Mouse (Mus musculus) adrenal gland, postnatal 4 days (tissue): Measurements from ENCODE around the gene Ap2a1. TPM values are rescaled to one million over a fixed set of nuclear protein-coding genes. Genes with fewer than 3 reads are reported as not detected.
A peak's percentile ranks its signal among the peaks of the same experiment; 100 is the strongest.

ENCODE experiments used
- DNase-seq, 2 experiments: peaks; one replicate each; pipeline ENCODE4 v3.0.0; 2021 to 2022; ENCODE audit warnings: low spot score in 2 of 2, mixed read lengths in 2 of 2
- long read RNA-seq, 2 experiments: library from polyadenylated mRNA; stranded (forward); transcript quantifications; one replicate each; pipeline ENCODE4 v2.0.0; 2021
- total RNA-seq, 2 experiments: library from RNA; stranded (reverse); gene quantifications; 2 replicates each; pipeline ENCODE4 v1.2.3; 2021

Ap2a1 gene
- 100 to 1,000 TPM in 1 of 2 experiments, 10 to 100 TPM in 1; 99.9 to 107 TPM for total RNA-seq
- long read RNA-seq, experiment 1, transcript Ap2a1-202 (23 exons, 3,301 nt) = major isoform, 73 of 114 reads
- long read RNA-seq, experiment 1, partial matches to known transcripts = 24 of 114 reads
- long read RNA-seq, experiment 1, other reads (novel, unspliced or antisense) = 14 of 114 reads
- long read RNA-seq, experiment 2, transcript Ap2a1-202 (23 exons, 3,301 nt) = major isoform, 91 of 173 reads
- long read RNA-seq, experiment 2, partial matches to known transcripts = 44 of 173 reads
- long read RNA-seq, experiment 2, other reads (novel, unspliced or antisense) = 35 of 173 reads

- peak; percentile 90 to 99 for DNase-seq
Observed at GRCm38 (mm10) chr7:44929204-44930151, at the start of gene Ap2a1. Gene Ap2a1 (minus strand): TSS chr7:44929496.

GRCm38 (mm10) chr7:44978300-44978699 lies 49.0 kb upstream of the Ap2a1 start:
- DNase-seq = no peak

- no peak for DNase-seq
Observed at GRCm38 (mm10) chr7:44975117-44975419, 45.8 kb upstream of the Ap2a1 start.

- peak; percentile 47 to 59 for DNase-seq
Observed at GRCm38 (mm10) chr7:44974383-44975116, 45.3 kb upstream of the Ap2a1 start, which contains the start of gene Cpt1c. Gene Cpt1c (minus strand): TSS chr7:44974851.

GRCm38 (mm10) chr7:44973415-44974130 lies 44.3 kb upstream of the Ap2a1 start:
- DNase-seq = no peak

GRCm38 (mm10) chr7:44971142-44971541 lies 41.8 kb upstream of the Ap2a1 start:
- no peak for DNase-seq

GRCm38 (mm10) chr7:44970231-44970691 lies 41.0 kb upstream of the Ap2a1 start:
- DNase-seq = peak; percentile 64 to 77

GRCm38 (mm10) chr7:44966638-44967037 lies 37.3 kb upstream of the Ap2a1 start:
- no peak for DNase-seq

GRCm38 (mm10) chr7:44965975-44966374 lies 36.7 kb upstream of the Ap2a1 start:
- no peak for DNase-seq

GRCm38 (mm10) chr7:44964990-44965389 lies 35.7 kb upstream of the Ap2a1 start:
- DNase-seq = no peak

- DNase-seq = no peak
Observed at GRCm38 (mm10) chr7:44962831-44963230, 33.5 kb upstream of the Ap2a1 start.

GRCm38 (mm10) chr7:44962337-44962736 lies 33.0 kb upstream of the Ap2a1 start:
- no peak for DNase-seq

GRCm38 (mm10) chr7:44960512-44960910 lies 31.2 kb upstream of the Ap2a1 start:
- no peak for DNase-seq

GRCm38 (mm10) chr7:44959874-44960511 lies 30.7 kb upstream of the Ap2a1 start:
- DNase-seq = no peak

- DNase-seq = no peak
Observed at GRCm38 (mm10) chr7:44959281-44959680, 30.0 kb upstream of the Ap2a1 start.

GRCm38 (mm10) chr7:44958208-44958607 lies 28.9 kb upstream of the Ap2a1 start:
- DNase-seq = no peak

GRCm38 (mm10) chr7:44957183-44957835 lies 28.0 kb upstream of the Ap2a1 start:
- no peak for DNase-seq

GRCm38 (mm10) chr7:44956266-44956665 lies 27.0 kb upstream of the Ap2a1 start:
- no peak for DNase-seq

GRCm38 (mm10) chr7:44955628-44956027 lies 26.3 kb upstream of the Ap2a1 start:
- DNase-seq = no peak
